Mouse (Mus musculus): ENCODE measurements around the gene Nectin4. TPM values are rescaled to one million over a fixed set of nuclear protein-coding genes. Genes with fewer than 3 reads are reported as not detected.
"Not testable (repeated sequence)": the region's sequence is repeated elsewhere in the genome, so short reads cannot be mapped to it uniquely, and the experiment has no call there.

The Nectin4 gene
- 0.08 TPM for polyA plus RNA-seq (2012; fragmentation: generic; extraction: Trizol)

DNA sequence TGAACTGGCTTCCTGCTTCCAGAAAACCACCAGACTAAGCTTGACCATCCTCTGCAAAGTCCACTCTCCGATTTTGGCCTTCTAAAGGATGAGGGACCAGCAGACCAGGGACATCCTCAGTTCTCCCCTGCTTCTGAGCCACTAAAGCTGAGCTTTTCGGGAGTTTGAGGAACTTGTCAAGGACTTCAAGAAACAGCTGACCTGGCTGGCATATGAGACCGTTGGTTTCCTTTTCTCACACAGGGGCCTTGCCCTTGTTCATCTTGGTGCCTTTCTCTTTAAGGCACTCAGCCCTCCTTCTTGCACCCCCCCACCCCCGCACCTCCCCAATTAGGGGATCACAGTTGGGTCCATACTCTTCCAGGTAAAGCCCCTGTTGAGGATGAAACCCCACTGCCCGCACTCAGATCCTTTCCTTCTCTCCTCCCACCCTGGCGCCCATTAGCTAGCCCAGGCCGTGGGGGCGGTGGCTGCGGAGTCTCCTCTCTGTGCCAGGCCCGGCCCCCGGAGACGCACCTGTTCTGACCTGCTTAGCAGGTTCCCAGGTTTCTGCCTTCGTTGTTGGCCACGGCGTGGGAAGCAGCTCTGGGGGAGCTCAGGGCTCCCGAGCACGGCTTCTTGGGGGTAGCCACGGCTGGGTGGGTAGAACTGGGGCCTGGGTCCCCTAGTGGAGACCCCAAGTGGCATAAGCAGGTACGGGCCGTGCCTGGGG, at the start of gene Nectin4:
Gene Nectin4 (plus strand): TSS at position 255 of the 712 bp plus-strand sequence.
- no peak within 1 kb of the TSS for H3ac ChIP-seq (ENCODE audit: control insufficient read depth, insufficient read length)
- TF ChIP-seq MYOG (IDR thresholded peaks at IDR 0.05; ENCODE audit: control insufficient read depth in 1 of 3, insufficient read depth in 1 of 3, insufficient read length in 2 of 3, low read depth in 2 of 3), result no peak
- TF ChIP-seq TCF12 (IDR thresholded peaks at IDR 0.05; ENCODE audit: insufficient read depth, poor library complexity, severe bottlenecking), result no peak
- H3K79me2 ChIP-seq (ENCODE audit: control insufficient read depth, insufficient read depth), result no peaks in the 10 kb centered on the region
- no peak within 1 kb of the TSS for H3K4me3 ChIP-seq
- no peaks in the 10 kb centered on the region for H3K36me3 ChIP-seq (ENCODE audit: control insufficient read depth, insufficient read depth)
- H3K4me2 ChIP-seq (ENCODE audit: low read depth), result no peak within 1 kb of the TSS
- no peaks in the 10 kb centered on the region for H3K27me3 ChIP-seq (ENCODE audit: control insufficient read depth, insufficient read depth, insufficient read length)

DNA sequence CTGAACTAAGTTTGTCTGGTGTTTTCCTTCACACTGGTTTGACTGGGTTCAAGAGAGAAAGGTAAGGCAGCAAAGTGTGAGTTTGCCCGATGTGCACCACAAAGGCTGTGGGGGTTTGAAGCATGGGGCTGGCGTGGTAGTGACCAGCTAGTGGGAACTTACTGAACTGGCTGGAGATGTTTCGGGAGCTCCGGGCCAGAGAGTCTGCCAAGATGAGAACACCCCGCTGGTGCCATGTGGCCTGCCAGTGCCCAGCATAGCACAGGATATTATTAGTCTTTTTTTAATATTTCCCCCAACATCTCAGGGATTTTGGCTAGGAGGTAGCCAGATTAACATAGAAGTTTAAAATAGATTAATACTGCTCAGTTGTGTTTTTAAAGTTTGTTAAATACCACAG, 49.7 kb upstream of the Nectin4 start:
- Histone ChIP-seq H3K27me3 (ENCODE audit: control insufficient read depth, insufficient read depth, insufficient read length) (no peaks in the 10 kb centered on the region), H3K79me2 (ENCODE audit: control insufficient read depth, insufficient read depth) (peaks cover 3% of the 10 kb centered on the region), H3K36me3 (ENCODE audit: control insufficient read depth, insufficient read depth) (no peaks in the 10 kb centered on the region), H3K4me3 (no peak overlapping the region), H3ac (ENCODE audit: control insufficient read depth, insufficient read length) (no peak overlapping the region), H3K4me2 (ENCODE audit: low read depth) (no peak overlapping the region)
- no peak for TF ChIP-seq USF1 (IDR thresholded peaks at IDR 0.05; ENCODE audit: low read depth)
- TF ChIP-seq CEBPB (IDR thresholded peaks at IDR 0.05; ENCODE audit: insufficient read depth, poor library complexity, severe bottlenecking), result no peak
- no peak for TF ChIP-seq MAX (IDR thresholded peaks at IDR 0.05; ENCODE audit: low read depth)
- no peak for TF ChIP-seq TCF3 (IDR thresholded peaks at IDR 0.05; ENCODE audit: insufficient read length, low read depth)
- TF ChIP-seq MYOD1 (IDR thresholded peaks at IDR 0.05; ENCODE audit: control insufficient read depth in 1 of 3, insufficient read length in 2 of 3, low read depth in 2 of 3), result no peak
- no peak for TF ChIP-seq REST (IDR thresholded peaks at IDR 0.05; ENCODE audit: insufficient read depth, insufficient read length)
- no peak for TF ChIP-seq SRF (IDR thresholded peaks at IDR 0.05; ENCODE audit: control insufficient read depth, insufficient read length, low read depth)
- no peak for TF ChIP-seq E2F4 (IDR thresholded peaks at IDR 0.05; ENCODE audit: insufficient read depth)

DNA sequence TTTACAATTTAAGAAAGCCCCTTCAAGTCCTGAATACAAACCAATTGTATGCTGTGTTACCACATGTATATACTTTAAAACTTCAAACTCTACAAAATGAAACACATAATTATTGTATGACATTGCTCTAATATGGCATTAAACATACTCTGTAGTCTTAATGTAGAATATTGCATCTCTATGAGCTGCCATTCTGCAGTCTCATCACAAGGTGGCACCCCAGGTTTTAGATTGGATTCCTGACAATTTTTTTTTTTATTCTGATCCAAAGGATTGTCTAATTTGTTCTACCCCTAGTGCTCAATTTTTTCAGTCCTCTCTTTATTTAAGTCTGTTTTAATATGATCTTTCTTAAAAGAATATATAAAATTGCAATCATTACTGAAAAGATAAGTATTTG, 48.5 kb upstream of the Nectin4 start:
- H3K79me2 ChIP-seq (ENCODE audit: control insufficient read depth, insufficient read depth), result peaks cover 15% of the 10 kb centered on the region
- H3K27me3 ChIP-seq (ENCODE audit: control insufficient read depth, insufficient read depth, insufficient read length), result no peaks in the 10 kb centered on the region
- no peak overlapping the region for H3ac ChIP-seq (ENCODE audit: control insufficient read depth, insufficient read length)
- TF ChIP-seq MYOD1 (IDR thresholded peaks at IDR 0.05; ENCODE audit: control insufficient read depth in 1 of 3, insufficient read length in 2 of 3, low read depth in 2 of 3) (no peak), E2F4 (IDR thresholded peaks at IDR 0.05; ENCODE audit: insufficient read depth) (no peak), MYOG (IDR thresholded peaks at IDR 0.05; ENCODE audit: control insufficient read depth in 1 of 3, insufficient read depth in 1 of 3, insufficient read length in 2 of 3, low read depth in 2 of 3) (no peak), POLR2A (IDR thresholded peaks at IDR 0.05; ENCODE audit: insufficient read length, low read depth) (no peak), TCF12 (IDR thresholded peaks at IDR 0.05; ENCODE audit: insufficient read depth, poor library complexity, severe bottlenecking) (no peak), TCF3 (IDR thresholded peaks at IDR 0.05; ENCODE audit: insufficient read length, low read depth) (no peak), REST (IDR thresholded peaks at IDR 0.05; ENCODE audit: insufficient read depth, insufficient read length) (no peak), POLR2AphosphoS2 (IDR thresholded peaks at IDR 0.05; ENCODE audit: insufficient read length, low read depth) (no peak), MAX (IDR thresholded peaks at IDR 0.05; ENCODE audit: low read depth) (no peak), SRF (IDR thresholded peaks at IDR 0.05; ENCODE audit: control insufficient read depth, insufficient read length, low read depth) (no peak), USF1 (IDR thresholded peaks at IDR 0.05; ENCODE audit: low read depth) (no peak), CEBPB (IDR thresholded peaks at IDR 0.05; ENCODE audit: insufficient read depth, poor library complexity, severe bottlenecking) (no peak)
- no peak overlapping the region for H3K4me2 ChIP-seq (ENCODE audit: low read depth)
- peaks cover 3% of the 10 kb centered on the region for H3K36me3 ChIP-seq (ENCODE audit: control insufficient read depth, insufficient read depth)
- H3K4me3 ChIP-seq, result no peak overlapping the region

DNA sequence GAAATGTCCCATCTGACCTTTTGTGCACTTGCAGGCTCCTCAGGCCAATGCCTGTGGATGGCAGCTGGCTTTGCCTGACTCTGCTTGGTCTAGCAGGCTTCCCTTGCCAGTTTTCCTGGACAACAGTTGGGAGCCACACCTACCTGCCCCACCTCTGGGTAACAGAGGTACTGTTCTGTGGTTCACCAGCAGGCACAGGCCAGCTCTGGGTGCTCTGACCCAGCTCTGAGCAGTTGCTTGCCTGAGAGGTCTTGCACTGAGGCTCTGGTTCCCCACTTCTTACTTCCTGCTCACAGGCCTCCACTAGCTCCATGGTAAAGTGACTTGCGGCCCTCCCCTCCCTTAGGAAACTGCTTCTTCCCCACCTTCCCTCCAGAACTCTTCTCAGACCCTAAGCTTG, 47.9 kb upstream of the Nectin4 start:
- TF ChIP-seq E2F4 (IDR thresholded peaks at IDR 0.05; ENCODE audit: insufficient read depth), result no peak
- TF ChIP-seq MYOG (IDR thresholded peaks at IDR 0.05; ENCODE audit: control insufficient read depth in 1 of 3, insufficient read depth in 1 of 3, insufficient read length in 2 of 3, low read depth in 2 of 3), result peak in 1 of 3 experiments; percentile 36
- TF ChIP-seq POLR2AphosphoS2 (IDR thresholded peaks at IDR 0.05; ENCODE audit: insufficient read length, low read depth), result peak; percentile 64
- Histone ChIP-seq H3K27me3 (ENCODE audit: control insufficient read depth, insufficient read depth, insufficient read length) (no peaks in the 10 kb centered on the region), H3K36me3 (ENCODE audit: control insufficient read depth, insufficient read depth) (peaks cover 3% of the 10 kb centered on the region), H3K79me2 (ENCODE audit: control insufficient read depth, insufficient read depth) (peaks cover 19% of the 10 kb centered on the region), H3K4me3 (no peak overlapping the region), H3K4me2 (ENCODE audit: low read depth) (no peak overlapping the region), H3ac (ENCODE audit: control insufficient read depth, insufficient read length) (no peak overlapping the region)

DNA sequence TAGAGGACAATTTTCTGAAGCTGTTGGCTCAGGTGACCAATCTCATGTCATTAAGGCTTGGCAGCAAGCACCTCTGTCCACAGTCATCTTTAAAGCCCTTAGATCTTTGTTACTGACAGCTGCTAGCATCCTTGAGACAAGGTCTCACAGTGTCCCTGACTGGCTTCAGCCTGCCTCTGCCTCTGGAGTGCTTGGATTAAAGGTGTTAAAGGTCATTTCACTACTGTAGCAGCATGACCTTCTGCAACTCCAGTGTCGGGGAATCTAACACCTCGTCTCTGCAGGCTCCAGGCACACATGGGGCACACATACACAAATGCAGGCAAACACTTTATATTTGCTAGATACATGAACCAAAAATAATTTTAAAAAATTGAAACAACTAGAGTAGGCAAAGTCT, 44.3 kb upstream of the Nectin4 start:
- Histone ChIP-seq H3K4me2 (ENCODE audit: low read depth) (peak overlapping the region; percentile 12), H3K79me2 (ENCODE audit: control insufficient read depth, insufficient read depth) (peaks cover 44% of the 10 kb centered on the region), H3K27me3 (ENCODE audit: control insufficient read depth, insufficient read depth, insufficient read length) (no peaks in the 10 kb centered on the region), H3ac (ENCODE audit: control insufficient read depth, insufficient read length) (no peak overlapping the region), H3K36me3 (ENCODE audit: control insufficient read depth, insufficient read depth) (peaks cover 3% of the 10 kb centered on the region), H3K4me3 (no peak overlapping the region)
- no peak for TF ChIP-seq E2F4 (IDR thresholded peaks at IDR 0.05; ENCODE audit: insufficient read depth)
- no peak for TF ChIP-seq TCF3 (IDR thresholded peaks at IDR 0.05; ENCODE audit: insufficient read length, low read depth)
- no peak for TF ChIP-seq USF1 (IDR thresholded peaks at IDR 0.05; ENCODE audit: low read depth)
- no peak for TF ChIP-seq CEBPB (IDR thresholded peaks at IDR 0.05; ENCODE audit: insufficient read depth, poor library complexity, severe bottlenecking)
- no peak for TF ChIP-seq POLR2A (IDR thresholded peaks at IDR 0.05; ENCODE audit: insufficient read length, low read depth)
- no peak for TF ChIP-seq MYOD1 (IDR thresholded peaks at IDR 0.05; ENCODE audit: control insufficient read depth in 1 of 3, insufficient read length in 2 of 3, low read depth in 2 of 3)
- no peak for TF ChIP-seq REST (IDR thresholded peaks at IDR 0.05; ENCODE audit: insufficient read depth, insufficient read length)
- no peak for TF ChIP-seq MYOG (IDR thresholded peaks at IDR 0.05; ENCODE audit: control insufficient read depth in 1 of 3, insufficient read depth in 1 of 3, insufficient read length in 2 of 3, low read depth in 2 of 3)

DNA sequence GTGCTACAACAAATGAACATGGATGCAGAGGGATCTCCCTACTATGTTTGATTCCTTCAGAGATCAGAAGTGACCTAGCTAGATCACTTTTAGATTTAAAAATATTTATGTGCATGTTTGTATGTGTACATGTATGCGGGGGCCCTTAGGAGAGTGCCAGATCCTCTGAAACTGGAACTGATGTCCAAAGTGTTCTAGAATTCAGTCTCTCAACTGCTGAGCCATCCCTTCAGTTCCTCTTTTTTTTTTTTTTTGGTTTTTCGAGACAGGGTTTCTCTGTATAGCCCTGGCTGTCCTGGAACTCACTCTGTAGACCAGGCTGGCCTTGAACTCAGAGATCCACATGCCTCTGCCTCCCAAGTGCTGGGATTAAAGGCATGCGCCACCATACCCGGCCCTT, 43.3 kb upstream of the Nectin4 start:
- not testable (repeated sequence) for H3ac ChIP-seq (ENCODE audit: control insufficient read depth, insufficient read length); H3K36me3 ChIP-seq (ENCODE audit: control insufficient read depth, insufficient read depth); H3K4me3 ChIP-seq; H3K27me3 ChIP-seq (ENCODE audit: control insufficient read depth, insufficient read depth, insufficient read length)
- Histone ChIP-seq H3K79me2 (ENCODE audit: control insufficient read depth, insufficient read depth) (peaks cover 52% of the 10 kb centered on the region), H3K4me2 (ENCODE audit: low read depth) (peak overlapping the region; percentile 18)
